Mouse (Mus musculus) lung, postnatal 0 days (tissue): ENCODE measurements around the gene Fancg. TPM values are rescaled to one million over a fixed set of nuclear protein-coding genes. Genes with fewer than 3 reads are reported as not detected.
A peak's percentile ranks its signal among the peaks of the same experiment; 100 is the strongest.

Source experiments
- ATAC-seq: fragments of 200-750 bp; cut with Nextera tagmentation; 2 replicates; pipeline ENCODE4 v1.8.0; 2017; ENCODE audit warnings: moderate library complexity
- DNase-seq: peaks from one replicate; pipeline ENCODE4 v3.0.0-alpha.2; 2016; ENCODE audit warnings: low spot score
- H3K27ac ChIP-seq: fragments of 300-500 bp; sonication (generic); 2 replicates; pipeline ENCODE4 v1.5.1; 2014; ENCODE audit warnings: antibody characterized with exemption, mild to moderate bottlenecking, low read length, mixed read lengths
- H3K27me3 ChIP-seq: fragments of 300-500 bp; sonication (generic); replicated peaks from 2 replicates; pipeline ENCODE4 v1.6.1; 2014; ENCODE audit warnings: low read length, mixed read lengths; ENCODE audit not compliant: insufficient read depth
- H3K36me3 ChIP-seq: fragments of 300-500 bp; sonication (generic); 2 replicates; pipeline ENCODE4 v1.6.1; 2014; ENCODE audit warnings: low read length, mixed read lengths; ENCODE audit not compliant: insufficient read depth
- H3K4me1 ChIP-seq: fragments of 300-500 bp; sonication (generic); 2 replicates; pipeline ENCODE4 v1.6.1; 2014; ENCODE audit warnings: antibody characterized with exemption, low read depth, low read length, mixed read lengths; ENCODE audit not compliant: insufficient read depth
- H3K4me2 ChIP-seq: fragments of 300-500 bp; sonication (generic); replicated peaks from 2 replicates; pipeline ENCODE4 v1.6.1; 2014; ENCODE audit warnings: low read depth, mild to moderate bottlenecking, low read length, moderate library complexity, mixed read lengths
- H3K4me3 ChIP-seq: fragments of 300-500 bp; sonication (generic); 2 replicates; pipeline ENCODE4 v1.5.1; 2014; ENCODE audit warnings: low read depth, low read length
- H3K9ac ChIP-seq: fragments of 300-500 bp; sonication (generic); replicated peaks from 2 replicates; pipeline ENCODE4 v1.6.1; 2014; ENCODE audit warnings: low read depth, mild to moderate bottlenecking
- H3K9me3 ChIP-seq: fragments of 300-500 bp; sonication (generic); 2 replicates; pipeline ENCODE4 v1.6.1; 2016; ENCODE audit warnings: low read length, mixed read lengths
- CTCF ChIP-seq: IDR thresholded peaks from 2 replicates; pipeline ENCODE4 v1.5.1; 2016; ENCODE audit warnings: antibody characterized with exemption, mild to moderate bottlenecking
- EP300 ChIP-seq: IDR thresholded peaks from 2 replicates; pipeline ENCODE4 v1.6.1; 2016; ENCODE audit warnings: antibody characterized with exemption, mild to moderate bottlenecking, control low read depth
- WGBS: fragments of 180-500 bp; shearing (Covaris S2); extraction: QIAGEN DNeasy Blood & Tissue Kit; methylation state at CpG from one replicate; pipeline ENCODE4 v1.1.7; 2014; 5-methylcytosine and 5-hydroxymethylcytosine counted together
- polyA plus RNA-seq: library from polyadenylated mRNA; unstranded; fragments of >200 nt; fragmentation: Nextera tagmentation; extraction: Ambion mirVana; gene quantifications from 2 replicates; pipeline ENCODE4 v1.2.1, GENCODE M21; 2015

Gene Fancg
- polyA plus RNA-seq: 6.4 and 7.9 TPM in 2 replicates

DNA sequence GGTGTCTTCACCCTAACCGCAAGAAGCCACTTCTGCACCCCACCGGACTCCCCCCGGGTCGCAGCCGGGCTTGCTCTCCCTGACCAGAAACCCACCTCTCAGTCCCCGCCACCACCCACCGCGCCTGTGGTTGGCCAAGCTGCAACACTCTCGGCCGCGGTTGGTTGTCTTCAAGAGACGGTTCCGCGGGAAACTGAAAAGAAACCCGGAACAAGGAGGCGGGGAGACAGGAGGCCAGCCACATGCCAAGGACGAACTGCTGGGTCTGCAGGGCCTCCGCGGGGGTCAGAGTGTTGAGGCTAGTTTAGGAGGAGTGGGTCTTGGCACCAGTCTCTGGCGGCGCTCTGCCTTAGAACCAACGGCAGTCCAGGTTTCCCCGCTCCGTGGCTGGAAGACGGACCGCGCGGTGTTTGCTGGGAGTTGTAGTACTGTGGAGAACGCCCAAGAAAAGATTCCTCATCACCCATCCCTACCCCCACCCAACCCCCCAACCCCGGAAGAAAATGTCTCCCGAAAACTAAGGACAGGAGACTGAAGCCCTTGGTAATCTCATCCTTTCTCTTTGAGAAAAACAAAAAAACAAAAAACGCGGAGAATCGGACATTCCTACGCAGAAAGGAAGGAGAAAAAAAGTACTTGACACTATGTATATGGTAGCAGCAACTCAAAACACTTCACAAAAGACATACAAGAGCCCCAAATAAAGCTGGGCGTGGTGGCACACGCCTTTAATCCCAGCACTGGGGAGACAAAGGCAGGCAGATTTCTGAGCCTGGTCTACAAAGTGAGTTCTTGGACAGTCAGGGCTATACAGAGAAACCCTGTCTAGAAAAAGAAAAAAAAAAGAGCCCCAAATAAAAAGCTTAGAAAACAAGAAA is at the start of gene Fancg:
Gene Fancg, minus strand, starts transcription at position 346 of the 878 bp plus-strand sequence.
- WGBS: under 1% methylated on average over 37 of the region's 37 CpGs

DNA sequence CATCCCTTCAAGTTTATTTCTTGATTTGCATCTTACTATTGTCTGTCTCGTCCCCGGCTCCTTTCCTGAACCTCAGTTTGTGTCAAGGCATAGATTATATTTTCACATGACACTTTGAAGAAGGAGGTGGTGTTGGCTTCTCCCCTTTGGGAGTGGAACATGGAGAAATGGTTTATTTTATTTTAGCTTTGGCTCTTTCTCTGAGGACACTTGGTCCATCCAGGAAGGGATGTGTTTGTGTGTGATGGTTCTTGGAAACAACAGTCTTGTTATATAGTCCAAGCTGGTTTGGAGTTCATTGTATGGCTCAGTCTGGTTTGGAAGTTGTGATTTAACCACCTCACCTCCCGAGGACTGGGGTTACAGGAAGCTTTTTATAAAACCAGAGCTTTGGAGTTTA is 49.4 kb upstream of the Fancg start:
- TF ChIP-seq CTCF (no peak), EP300 (no peak)
- Histone ChIP-seq H3K4me1 (no peaks in the 10 kb centered on the region), H3K36me3 (no peaks in the 10 kb centered on the region), H3K27ac (no peak overlapping the region), H3K9me3 (no peaks in the 10 kb centered on the region), H3K4me3 (peak overlapping the region; percentile 68), H3K9ac (0 out of 2 replicates have a peak overlapping the region, but pooled peaks have one; percentile 62), H3K27me3 (0 out of 2 replicates have a peak, but pooled peaks cover 5% of the 10 kb centered on the region), H3K4me2 (peak overlapping the region; percentile 77)
- no peak for ATAC-seq
- DNase-seq: no peak
- WGBS: 29% methylated on average over 3 of the region's 3 CpGs

More for the DNA sequence above, at the start of gene Fancg:
- Histone ChIP-seq H3K9ac (peak within 1 kb of the TSS; percentile 59), H3K4me1 (no peaks in the 10 kb centered on the region), H3K27me3 (no peaks in the 10 kb centered on the region), H3K4me3 (peak within 1 kb of the TSS; percentile 88), H3K36me3 (no peaks in the 10 kb centered on the region), H3K4me2 (peak within 1 kb of the TSS; percentile 78), H3K9me3 (no peaks in the 10 kb centered on the region), H3K27ac (no peak within 1 kb of the TSS)
- DNase-seq (peak; percentile 83), ATAC-seq (peak; percentile 91)
- TF ChIP-seq EP300: no peak
- TF ChIP-seq CTCF: no peak

DNA sequence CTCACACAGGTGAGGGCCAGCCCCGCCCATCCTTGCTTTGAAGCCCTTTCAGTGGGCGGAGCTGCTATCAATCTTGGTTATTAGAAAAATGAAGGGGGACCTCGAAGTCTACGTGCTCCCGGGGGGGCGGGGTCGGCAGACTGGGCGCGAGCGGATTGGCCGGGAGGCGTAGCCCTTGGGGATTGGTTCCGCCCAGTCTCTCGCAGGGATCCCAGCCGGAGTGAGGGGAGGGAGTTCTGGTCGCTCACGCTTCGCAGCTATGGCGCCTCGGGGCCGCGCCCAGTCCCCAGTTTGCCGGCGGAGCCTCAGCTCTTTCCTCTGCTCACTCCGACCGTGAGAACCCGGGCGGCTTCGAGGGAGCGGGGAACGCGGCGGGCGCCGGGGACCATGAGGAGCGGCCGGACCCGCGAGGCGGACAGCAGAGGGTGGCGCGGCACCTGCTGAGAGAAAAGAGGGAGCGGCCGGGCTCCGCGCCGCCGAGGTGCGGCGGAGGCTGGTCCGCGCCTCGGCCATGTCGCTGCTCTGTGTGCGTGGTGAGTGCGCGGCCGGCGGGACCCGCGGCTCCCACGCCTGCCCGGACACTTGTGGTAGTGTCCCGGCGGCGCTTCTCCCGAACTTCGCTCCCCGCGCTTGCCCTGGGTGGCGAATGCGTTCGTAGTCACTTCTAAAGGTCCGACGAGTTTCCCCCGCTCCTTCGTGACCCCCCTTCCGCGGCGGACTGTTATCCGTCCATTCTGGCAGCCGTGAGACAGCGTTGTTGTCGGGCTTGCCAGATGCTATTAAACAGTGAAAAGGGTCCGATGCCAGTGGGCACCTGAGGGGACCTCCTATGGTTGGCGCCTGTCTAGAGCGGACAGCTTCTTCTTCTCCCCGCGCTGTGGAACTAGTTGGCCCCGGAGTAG is 48.7 kb upstream of the Fancg start, which contains the start of gene Unc13b:
Gene Unc13b, plus strand, starts transcription at position 201 of the 902 bp plus-strand sequence.
- H3K9ac ChIP-seq: peak within 1 kb of the TSS; percentile 62
- peak within 1 kb of the TSS; percentile 77 for H3K4me2 ChIP-seq
- under 1% methylated on average over 68 of the region's 90 CpGs for WGBS
- ATAC-seq: peak; percentile 99
- H3K27me3 ChIP-seq: 0 out of 2 replicates have a peak, but pooled peaks cover 5% of the 10 kb centered on the region
- peak within 1 kb of the TSS; percentile 84 for H3K27ac ChIP-seq
- peak; percentile 97 for DNase-seq
- H3K4me3 ChIP-seq: peak within 1 kb of the TSS; percentile 68
- TF ChIP-seq EP300: no peak
- no peak for TF ChIP-seq CTCF
- no peaks in the 10 kb centered on the region for H3K9me3 ChIP-seq
- no peaks in the 10 kb centered on the region for H3K36me3 ChIP-seq
- no peaks in the 10 kb centered on the region for H3K4me1 ChIP-seq

DNA sequence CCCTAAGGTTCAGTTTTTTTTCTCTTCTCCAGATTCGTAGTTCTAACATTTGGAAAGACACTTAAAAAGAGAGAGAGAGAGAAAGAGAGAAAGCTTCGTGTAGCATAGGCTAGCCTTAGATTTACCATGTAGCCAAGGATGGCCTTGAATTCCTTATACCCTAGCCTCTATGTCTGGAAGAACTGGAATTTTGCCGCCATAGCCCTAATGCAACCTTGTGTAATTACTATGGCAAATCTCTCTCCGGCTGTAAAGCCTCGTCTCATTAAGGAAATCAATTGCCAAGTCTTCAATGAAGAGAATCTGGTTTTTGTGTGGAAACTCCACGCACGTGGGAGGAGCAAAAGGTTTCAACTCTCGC is 48.1 kb upstream of the Fancg start:
- Histone ChIP-seq H3K4me3 (peak overlapping the region; percentile 68; the same call in 1 of the 2 replicates), H3K4me1 (no peaks in the 10 kb centered on the region), H3K9me3 (no peaks in the 10 kb centered on the region), H3K9ac (no peak overlapping the region), H3K4me2 (peak overlapping the region; percentile 77), H3K27me3 (0 out of 2 replicates have a peak, but pooled peaks cover 5% of the 10 kb centered on the region), H3K27ac (no peak overlapping the region), H3K36me3 (no peaks in the 10 kb centered on the region)
- no peak for ATAC-seq
- TF ChIP-seq EP300 (no peak), CTCF (no peak)
- DNase-seq: no peak
- 20% methylated on average over 8 of the region's 8 CpGs for WGBS

DNA sequence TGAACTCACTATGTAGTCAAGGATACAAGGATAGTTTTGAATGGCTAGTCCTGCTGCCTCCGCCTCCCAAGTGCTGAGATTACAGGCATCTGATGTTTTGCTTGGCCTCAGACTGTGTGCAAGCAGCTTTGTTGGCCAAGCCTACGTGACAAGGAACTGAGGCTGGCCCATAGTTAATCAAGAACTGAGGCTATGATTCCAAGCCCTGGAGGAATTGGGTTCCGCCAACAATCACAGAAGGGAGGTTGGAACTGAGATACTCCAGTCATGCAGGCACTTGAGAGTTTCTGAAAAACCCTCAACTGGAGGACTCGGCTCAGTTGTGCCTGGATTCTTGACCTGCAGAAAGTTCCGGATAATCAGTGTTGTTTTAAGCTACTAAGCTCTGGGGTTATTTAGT is 47.3 kb upstream of the Fancg start:
- H3K9ac ChIP-seq: no peak overlapping the region
- DNase-seq: no peak
- 69% methylated on average over 5 of the region's 5 CpGs for WGBS
- H3K27ac ChIP-seq: no peak overlapping the region
- H3K4me1 ChIP-seq: no peaks in the 10 kb centered on the region
- no peak overlapping the region for H3K4me2 ChIP-seq
- H3K9me3 ChIP-seq: no peaks in the 10 kb centered on the region
- TF ChIP-seq EP300 (no peak), CTCF (no peak)
- H3K4me3 ChIP-seq: no peak overlapping the region
- no peak for ATAC-seq
- no peaks in the 10 kb centered on the region for H3K36me3 ChIP-seq
- 0 out of 2 replicates have a peak, but pooled peaks cover 5% of the 10 kb centered on the region for H3K27me3 ChIP-seq

DNA sequence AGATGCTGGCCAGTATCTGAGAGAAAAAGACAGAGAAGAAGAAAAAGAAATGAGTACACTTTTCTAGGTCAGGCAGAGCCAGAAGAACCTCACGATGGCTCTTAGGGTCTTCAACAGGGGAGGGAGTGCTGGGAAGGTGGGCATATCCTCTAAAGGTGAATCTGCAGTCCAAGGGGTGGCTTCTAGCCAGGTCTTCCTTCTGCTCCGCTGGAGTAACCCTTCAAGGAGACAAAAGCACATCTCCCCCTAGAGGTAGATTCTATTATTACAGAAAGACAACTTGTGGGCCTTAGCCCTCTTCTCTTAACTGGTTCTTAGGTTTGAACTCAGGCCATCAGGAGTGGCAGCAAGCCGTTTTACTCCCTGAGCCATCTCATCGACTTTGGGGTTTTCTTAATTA is 42.3 kb upstream of the Fancg start:
- whole genome bisulfite sequencing: 11% methylated on average over 4 of the region's 4 CpGs
- Histone ChIP-seq H3K36me3 (no peaks in the 10 kb centered on the region), H3K27me3 (no peaks in the 10 kb centered on the region), H3K4me3 (no peak overlapping the region), H3K9ac (no peak overlapping the region), H3K4me2 (no peak overlapping the region), H3K9me3 (no peaks in the 10 kb centered on the region), H3K27ac (no peak overlapping the region), H3K4me1 (no peaks in the 10 kb centered on the region)
- ATAC-seq (peak; percentile 44), DNase-seq (peak; percentile 84)
- TF ChIP-seq EP300: no peak
- peak; percentile 75 for TF ChIP-seq CTCF
